Mouse (Mus musculus) liver, embryonic 15.5 days (tissue): ENCODE results near the gene Olfm1. TPM values are rescaled to one million over a fixed set of nuclear protein-coding genes. Genes with fewer than 3 reads are reported as not detected.

Source experiments
- ATAC-seq: fragments of 200-750 bp; cut with Nextera tagmentation; 2 replicates; pipeline ENCODE4 v1.8.0; 2017; ENCODE audit warnings: moderate number of reproducible peaks, mild to moderate bottlenecking, moderate library complexity; ENCODE audit not compliant: insufficient read depth
- H3K27ac ChIP-seq: fragments of 300-500 bp; sonication (generic); replicated peaks from 2 replicates; pipeline ENCODE4 v1.5.1; 2015; ENCODE audit warnings: mild to moderate bottlenecking, inconsistent platforms
- H3K27me3 ChIP-seq: fragments of 300-500 bp; sonication (generic); 2 replicates; pipeline ENCODE4 v1.6.1; 2015; ENCODE audit warnings: mild to moderate bottlenecking, inconsistent platforms
- H3K36me3 ChIP-seq: fragments of 300-500 bp; sonication (generic); replicated peaks from 2 replicates; pipeline ENCODE4 v1.6.1; 2015; ENCODE audit warnings: moderate library complexity, mild to moderate bottlenecking, inconsistent platforms
- H3K4me1 ChIP-seq: fragments of 300-500 bp; sonication (generic); replicated peaks from 2 replicates; pipeline ENCODE4 v1.6.1; 2015; ENCODE audit warnings: inconsistent platforms
- H3K4me2 ChIP-seq: fragments of 300-500 bp; sonication (generic); 2 replicates; pipeline ENCODE4 v1.6.1; 2015; ENCODE audit warnings: moderate library complexity, mild to moderate bottlenecking, inconsistent platforms
- H3K4me3 ChIP-seq: fragments of 300-500 bp; sonication (generic); replicated peaks from 2 replicates; pipeline ENCODE4 v1.5.1; 2015; ENCODE audit warnings: mild to moderate bottlenecking, inconsistent platforms
- H3K9ac ChIP-seq: fragments of 300-500 bp; sonication (generic); 2 replicates; pipeline ENCODE4 v1.6.1; 2015; ENCODE audit warnings: moderate library complexity, mild to moderate bottlenecking, inconsistent platforms
- H3K9me3 ChIP-seq: fragments of 300-500 bp; sonication (generic); replicated peaks from 2 replicates; pipeline ENCODE4 v1.6.1; 2016; ENCODE audit warnings: inconsistent platforms
- WGBS: fragments of 180-500 bp; shearing (Covaris S2); methylation state at CpG from one replicate; pipeline ENCODE4 v1.1.7; 2015; ENCODE audit warnings: mixed read lengths; ENCODE audit not compliant: insufficient replicate concordance; 5-methylcytosine and 5-hydroxymethylcytosine counted together
- polyA plus RNA-seq: library from polyadenylated mRNA; unstranded; fragments of >200 nt; fragmentation: Nextera tagmentation; extraction: Ambion mirVana; gene quantifications from 2 replicates; pipeline ENCODE4 v1.2.1, GENCODE M21; 2015

The Olfm1 gene
- polyA plus RNA-seq, 1 experiment from 2014 or later = 1.4 TPM

DNA sequence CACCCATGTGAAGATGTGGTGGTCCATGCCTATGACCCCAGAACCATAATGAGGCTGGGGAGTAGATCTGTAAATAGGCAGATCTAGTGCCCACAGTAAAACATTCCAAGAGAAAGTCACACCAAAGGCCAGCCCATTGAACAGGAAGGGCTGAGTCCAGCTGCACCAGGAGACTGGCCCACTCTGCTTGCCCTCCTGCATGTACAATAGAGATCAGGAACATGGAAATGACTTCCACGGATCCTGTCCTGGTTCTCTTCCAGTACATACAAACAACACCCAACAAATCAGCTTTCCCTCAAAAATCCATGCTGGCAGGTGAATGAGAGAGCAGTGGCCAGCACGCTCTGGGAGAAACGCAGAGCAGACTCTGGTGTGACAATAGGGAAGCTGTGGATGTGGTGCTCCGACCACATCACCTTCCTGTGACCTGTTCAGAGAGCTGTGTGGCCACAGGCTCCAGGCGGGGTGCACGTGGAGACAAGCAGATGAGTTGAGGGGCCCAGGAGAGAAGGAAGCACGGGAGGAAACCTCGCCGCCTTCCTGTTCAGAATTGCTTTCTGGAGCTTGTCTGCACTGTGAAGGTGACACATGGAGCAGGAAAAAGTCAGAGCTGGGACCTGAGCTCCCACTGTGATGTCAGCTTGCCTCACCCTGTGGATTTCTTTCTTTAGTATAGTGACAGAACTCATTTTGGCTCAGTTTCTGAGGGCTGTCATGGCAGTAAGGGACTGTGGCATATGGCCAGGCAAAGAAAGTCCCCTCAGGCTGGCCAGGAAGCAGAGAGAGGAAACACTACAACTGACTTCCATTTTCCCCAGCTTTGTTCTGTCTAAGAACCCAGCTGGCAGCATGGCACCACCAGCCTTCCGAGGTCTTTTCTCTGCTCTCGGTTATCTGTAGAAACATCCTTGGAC lies 19.3 kb upstream of the Olfm1 start:
- 20% methylated on average over 11 of the region's 11 CpGs for WGBS
- Histone ChIP-seq H3K4me1 (no peaks in the 10 kb centered on the region; the same call in 1 of the 2 replicates), H3K36me3 (no peaks in the 10 kb centered on the region), H3K27me3 (peaks cover 71% of the 10 kb centered on the region), H3K9me3 (no peaks in the 10 kb centered on the region), H3K4me3 (no peak overlapping the region), H3K27ac (no peak overlapping the region), H3K4me2 (no peak overlapping the region), H3K9ac (no peak overlapping the region)
- ATAC-seq = no peak

GRCm38 (mm10) chr2:28174441-28174840 lies 18.4 kb upstream of the Olfm1 start:
- Histone ChIP-seq H3K9ac (no peak overlapping the region), H3K27me3 (peaks cover 68% of the 10 kb centered on the region), H3K4me3 (no peak overlapping the region), H3K36me3 (no peaks in the 10 kb centered on the region), H3K27ac (no peak overlapping the region), H3K9me3 (no peaks in the 10 kb centered on the region), H3K4me2 (no peak overlapping the region), H3K4me1 (no peaks in the 10 kb centered on the region; the same call in 1 of the 2 replicates)
- 57% methylated on average over 3 of the region's 3 CpGs for WGBS
- ATAC-seq = no peak

DNA sequence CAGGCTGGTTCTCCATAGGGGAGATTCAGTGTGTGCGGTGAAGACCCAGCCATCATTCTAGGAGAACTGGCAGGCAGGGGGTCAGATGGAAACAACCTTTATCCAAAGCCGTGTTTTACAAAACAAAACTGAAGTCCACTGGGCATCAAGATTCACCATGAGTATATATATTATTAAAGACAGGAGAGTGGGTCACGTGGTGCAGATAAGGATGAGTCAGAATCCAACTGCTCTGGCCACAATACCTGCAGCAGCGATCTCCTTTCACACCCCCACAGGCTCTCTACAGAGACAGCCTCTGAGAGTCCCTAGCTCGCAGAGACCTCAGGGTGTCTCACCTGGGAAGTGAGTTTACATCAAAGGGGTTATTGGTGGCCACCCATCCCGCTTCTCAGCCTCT lies 14.2 kb upstream of the Olfm1 start:
- 46% methylated on average over 6 of the region's 6 CpGs for WGBS
- Histone ChIP-seq H3K27ac (no peak overlapping the region), H3K9me3 (no peaks in the 10 kb centered on the region), H3K36me3 (no peaks in the 10 kb centered on the region), H3K4me2 (no peak overlapping the region), H3K4me3 (no peak overlapping the region), H3K27me3 (peaks cover 63% of the 10 kb centered on the region), H3K4me1 (peaks cover 2% of the 10 kb centered on the region; the same call in 1 of the 2 replicates), H3K9ac (no peak overlapping the region)
- ATAC-seq = no peak

GRCm38 (mm10) chr2:28180053-28180452 lies 12.7 kb upstream of the Olfm1 start:
- H3K4me1 ChIP-seq = 0 out of 2 replicates have a peak, but pooled peaks cover 2% of the 10 kb centered on the region
- WGBS = 10% methylated on average over 3 of the region's 3 CpGs
- H3K36me3 ChIP-seq = no peaks in the 10 kb centered on the region
- H3K9ac ChIP-seq = no peak overlapping the region
- no peaks in the 10 kb centered on the region for H3K9me3 ChIP-seq
- no peak overlapping the region for H3K27ac ChIP-seq
- ATAC-seq = no peak
- no peak overlapping the region for H3K4me3 ChIP-seq
- no peak overlapping the region for H3K4me2 ChIP-seq
- peaks cover 67% of the 10 kb centered on the region for H3K27me3 ChIP-seq

GRCm38 (mm10) chr2:28188398-28188944 lies 4.3 kb upstream of the Olfm1 start:
- peaks cover 18% of the 10 kb centered on the region for H3K4me1 ChIP-seq
- H3K27me3 ChIP-seq = peaks cover 80% of the 10 kb centered on the region
- WGBS = 42% methylated on average over 8 of the region's 8 CpGs
- no peaks in the 10 kb centered on the region for H3K9me3 ChIP-seq
- no peaks in the 10 kb centered on the region for H3K36me3 ChIP-seq
- no peak overlapping the region for H3K27ac ChIP-seq
- no peak overlapping the region for H3K4me2 ChIP-seq
- no peak overlapping the region for H3K9ac ChIP-seq
- ATAC-seq = no peak
- H3K4me3 ChIP-seq = no peak overlapping the region

- ATAC-seq = no peak
Measured at GRCm38 (mm10) chr2:28193690-28194087, 897 bp downstream of the Olfm1 start.

GRCm38 (mm10) chr2:28194962-28195617 lies 2.3 kb downstream of the Olfm1 start:
- Histone ChIP-seq H3K36me3 (no peaks in the 10 kb centered on the region), H3K4me2 (no peak overlapping the region)
- 19% methylated on average over 6 of the region's 6 CpGs for WGBS

More at GRCm38 (mm10) chr2:28193690-28194087, 897 bp downstream of the Olfm1 start:
- Histone ChIP-seq H3K9ac (no peak overlapping the region), H3K9me3 (no peaks in the 10 kb centered on the region), H3K4me3 (no peak overlapping the region), H3K4me2 (peak overlapping the region; percentile 53; the same call in 1 of the 2 replicates), H3K27me3 (peaks cover 84% of the 10 kb centered on the region), H3K27ac (no peak overlapping the region), H3K4me1 (peaks cover 14% of the 10 kb centered on the region), H3K36me3 (no peaks in the 10 kb centered on the region)
- 31% methylated on average over 12 of the region's 12 CpGs for WGBS

GRCm38 (mm10) chr2:28195726-28196125 lies 2.9 kb downstream of the Olfm1 start:
- Histone ChIP-seq H3K27ac (no peak overlapping the region), H3K9me3 (no peaks in the 10 kb centered on the region), H3K27me3 (peaks cover 98% of the 10 kb centered on the region), H3K9ac (no peak overlapping the region), H3K4me3 (no peak overlapping the region), H3K4me1 (peaks cover 14% of the 10 kb centered on the region), H3K4me2 (no peak overlapping the region), H3K36me3 (no peaks in the 10 kb centered on the region)
- 61% methylated on average over 8 of the region's 8 CpGs for whole genome bisulfite sequencing
- ATAC-seq = no peak

More at GRCm38 (mm10) chr2:28194962-28195617, 2.3 kb downstream of the Olfm1 start:
- peaks cover 14% of the 10 kb centered on the region for H3K4me1 ChIP-seq
- H3K9ac ChIP-seq = no peak overlapping the region
- no peak for ATAC-seq
- no peak overlapping the region for H3K27ac ChIP-seq
- H3K9me3 ChIP-seq = no peaks in the 10 kb centered on the region
- peaks cover 92% of the 10 kb centered on the region for H3K27me3 ChIP-seq
- H3K4me3 ChIP-seq = no peak overlapping the region

GRCm38 (mm10) chr2:28201441-28201841 lies 8.6 kb downstream of the Olfm1 start:
- no peak overlapping the region for H3K27ac ChIP-seq
- peaks cover 14% of the 10 kb centered on the region for H3K4me1 ChIP-seq
- H3K4me2 ChIP-seq = no peak overlapping the region
- H3K9me3 ChIP-seq = no peaks in the 10 kb centered on the region
- WGBS = 43% methylated on average over 3 of the region's 3 CpGs
- H3K4me3 ChIP-seq = no peak overlapping the region
- H3K27me3 ChIP-seq = peaks cover 96% of the 10 kb centered on the region
- no peak overlapping the region for H3K9ac ChIP-seq
- no peaks in the 10 kb centered on the region for H3K36me3 ChIP-seq
- no peak for ATAC-seq

- WGBS = 5% methylated on average over 9 of the region's 9 CpGs
- H3K4me3 ChIP-seq = no peak overlapping the region
- no peak overlapping the region for H3K4me2 ChIP-seq
- H3K4me1 ChIP-seq = peaks cover 14% of the 10 kb centered on the region
- no peak overlapping the region for H3K27ac ChIP-seq
- no peaks in the 10 kb centered on the region for H3K36me3 ChIP-seq
- no peaks in the 10 kb centered on the region for H3K9me3 ChIP-seq
- ATAC-seq = no peak
- no peak overlapping the region for H3K9ac ChIP-seq
- peaks cover 98% of the 10 kb centered on the region for H3K27me3 ChIP-seq
Measured at GRCm38 (mm10) chr2:28204167-28204566, 11.4 kb downstream of the Olfm1 start.
